Mouse (Mus musculus) left cerebral cortex, adult 2 months (tissue): ENCODE measurements around the gene Map3k12. TPM values are rescaled to one million over a fixed set of nuclear protein-coding genes. Genes with fewer than 3 reads are reported as not detected.

Experiments used
- DNase-seq, 2 experiments: peaks; one replicate each; pipeline ENCODE4 v3.0.0; 2021 to 2022; ENCODE audit warnings: low spot score in 2 of 2, mixed read lengths in 1 of 2; ENCODE audit errors: extremely low spot score in 1 of 2
- H3K27ac ChIP-seq: fragments of 200-600 bp; 2 replicates; pipeline ENCODE4 v1.8.1; 2022
- H3K4me3 ChIP-seq: fragments of 200-600 bp; 2 replicates; pipeline ENCODE4 v1.8.1; 2022
- CTCF ChIP-seq: fragments of 200-600 bp; IDR thresholded peaks from 2 replicates; pipeline ENCODE4 v1.8.1; 2022; ENCODE audit warnings: antibody characterized with exemption, mild to moderate bottlenecking, moderate library complexity
- intact Hi-C: fragments of 180-260 bp; cut with DNase I; formaldehyde crosslinking; loops from one replicate; pipeline ENCODE4 v1.15.1; 2025
- total RNA-seq, 2 experiments: library from RNA; stranded (reverse); gene quantifications; 2 replicates each; pipeline ENCODE4 v1.2.3; 2021

The Map3k12 gene
- total RNA-seq, 2 experiments from 2014 or later: 96.5 to 96.8 TPM

- Histone ChIP-seq H3K4me3 (no peak overlapping the region), H3K27ac (no peak overlapping the region)
- intact Hi-C loops: no loop called here
- TF ChIP-seq CTCF: no peak
- peak in 1 of 2 experiments; percentile 7 for DNase-seq
Measured at GRCm38 (mm10) chr15:102508336-102508735, 8.5 kb downstream of the Map3k12 start.

DNA sequence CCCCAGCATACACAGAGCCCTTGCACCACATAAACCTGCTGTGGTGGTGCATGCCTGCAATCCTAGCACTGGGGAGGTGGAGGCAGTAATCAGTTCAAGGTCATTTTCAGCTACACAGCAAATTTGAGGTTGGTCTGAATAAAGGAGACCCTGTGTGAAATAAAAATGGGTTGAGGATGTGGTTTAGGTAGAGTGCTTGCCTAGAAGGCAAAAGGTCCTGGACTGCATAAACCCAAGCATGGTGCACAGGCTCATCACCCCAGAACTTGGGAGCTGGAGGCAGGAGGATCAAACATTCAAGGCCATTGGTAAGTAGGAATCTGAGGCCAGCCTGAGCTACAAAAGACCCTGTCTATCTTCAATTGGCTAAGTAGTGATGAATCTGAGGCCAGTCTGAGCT lies 9.3 kb downstream of the Map3k12 start:
- no peak overlapping the region for H3K4me3 ChIP-seq
- DNase-seq: peak in 1 of 2 experiments; percentile 5
- no peak for TF ChIP-seq CTCF
- intact Hi-C loops: no loop called here
- no peak overlapping the region for H3K27ac ChIP-seq

DNA sequence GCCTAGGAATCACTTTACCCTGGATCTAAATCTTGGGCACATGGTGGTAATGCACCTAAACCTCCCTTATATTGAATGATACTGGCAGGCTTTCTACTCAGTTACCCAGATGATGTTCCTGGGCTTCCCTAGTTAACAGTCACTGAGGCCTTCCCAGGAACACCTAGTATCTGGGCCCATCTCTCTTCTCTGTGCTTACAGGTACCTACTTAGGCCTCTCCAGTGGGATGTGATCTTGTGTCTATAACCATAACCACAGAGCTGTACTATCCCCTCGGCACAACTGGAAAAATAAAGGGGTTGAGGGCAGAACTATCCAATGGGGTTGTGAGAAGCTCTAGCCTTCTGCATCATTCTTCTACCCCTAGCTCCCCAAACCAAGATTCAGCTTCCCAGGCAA lies 10.0 kb downstream of the Map3k12 start:
- DNase-seq: peak; percentile 6 to 8
- H3K4me3 ChIP-seq: no peak overlapping the region
- intact Hi-C loops: no loop called here
- no peak overlapping the region for H3K27ac ChIP-seq
- no peak for TF ChIP-seq CTCF

- TF ChIP-seq CTCF: no peak
- Histone ChIP-seq H3K4me3 (no peak overlapping the region), H3K27ac (no peak overlapping the region)
- intact Hi-C loops: no loop called here
- DNase-seq: no peak
Measured at GRCm38 (mm10) chr15:102506464-102506830, 10.4 kb downstream of the Map3k12 start.

DNA sequence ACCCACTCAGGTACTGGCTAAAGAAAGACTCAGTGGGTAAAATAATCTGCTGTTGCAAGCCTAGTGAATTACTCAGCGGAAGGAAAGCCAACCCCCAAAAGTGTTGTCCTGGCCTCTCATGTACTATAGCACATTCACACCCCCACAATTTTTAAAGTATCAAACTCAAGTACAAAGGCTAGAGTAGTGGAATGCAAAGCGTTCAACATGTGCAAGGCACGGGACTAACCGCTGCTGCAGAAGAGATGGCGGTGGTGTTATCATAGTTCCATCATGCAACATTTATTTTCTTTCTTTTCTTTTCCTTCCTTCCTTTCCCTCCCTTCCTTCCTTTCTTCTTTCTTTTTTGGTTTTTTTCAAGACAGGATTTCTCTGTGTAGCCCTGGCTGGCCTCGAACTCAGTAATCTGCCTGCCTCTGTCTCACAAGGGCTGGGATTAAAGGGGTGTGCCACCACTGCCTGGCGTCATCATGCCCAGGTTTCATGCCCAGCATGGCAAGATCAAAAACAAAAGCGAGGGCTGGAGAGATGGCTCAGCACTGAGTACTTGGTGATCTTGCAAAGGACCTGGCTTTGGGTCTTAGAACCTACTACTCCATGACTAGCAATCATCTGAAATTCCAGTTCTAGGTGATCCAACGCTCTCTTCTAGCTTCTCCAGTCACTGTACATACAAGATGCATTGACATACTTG lies 10.9 kb downstream of the Map3k12 start:
- no peak for TF ChIP-seq CTCF
- H3K4me3 ChIP-seq: no peak overlapping the region
- intact Hi-C loops: no loop called here
- no peak overlapping the region for H3K27ac ChIP-seq
- peak in 1 of 2 experiments; percentile 6 for DNase-seq

GRCm38 (mm10) chr15:102505073-102505769 lies 11.6 kb downstream of the Map3k12 start:
- peak in 1 of 2 experiments; percentile 9 for DNase-seq
- Histone ChIP-seq H3K27ac (no peak overlapping the region), H3K4me3 (no peak overlapping the region)
- no peak for TF ChIP-seq CTCF
- intact Hi-C loops: no loop called here

DNA sequence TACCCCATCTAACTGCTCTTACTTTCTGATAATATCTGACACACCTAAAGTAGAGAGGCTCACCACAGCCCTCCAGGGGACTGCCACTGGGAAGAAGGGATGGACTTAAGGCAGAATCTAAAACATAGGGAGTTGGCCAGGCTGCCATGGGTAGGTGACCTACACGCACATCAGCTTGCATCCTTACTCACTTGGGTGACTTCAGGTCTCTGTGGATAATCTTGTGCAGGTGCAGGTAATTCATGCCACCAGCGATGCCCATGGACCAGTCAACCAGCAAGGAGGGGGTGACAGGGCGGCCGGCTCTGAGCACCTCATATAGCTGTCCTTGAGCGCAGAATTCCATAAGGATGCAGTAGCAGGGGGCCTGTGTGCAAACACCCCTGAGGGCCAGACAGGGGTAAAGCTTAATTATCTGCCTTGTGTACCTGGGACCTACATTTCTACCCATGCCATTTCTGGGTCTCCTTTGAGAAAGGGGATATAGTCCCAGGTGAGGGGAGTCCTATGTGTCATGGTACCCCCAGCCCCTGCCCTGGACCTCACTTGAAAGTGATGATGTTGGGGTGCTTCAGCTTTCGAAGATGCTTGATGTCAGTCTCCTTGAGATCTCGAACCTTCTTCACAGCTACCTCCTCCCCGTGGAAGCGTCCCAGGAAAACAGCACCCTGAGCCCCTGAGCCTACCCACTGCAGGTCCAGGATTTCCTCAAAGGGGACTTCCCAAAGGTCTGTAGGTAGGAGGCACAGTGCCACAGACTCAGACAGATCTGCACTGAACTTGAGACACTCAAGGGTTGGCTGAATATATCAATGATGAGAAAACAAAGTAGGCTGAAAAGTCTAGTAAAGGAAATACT lies 12.7 kb downstream of the Map3k12 start:
- DNase-seq: peak in 1 of 2 experiments; percentile 11
- intact Hi-C loops: no loop called here
- Histone ChIP-seq H3K4me3 (no peak overlapping the region), H3K27ac (no peak overlapping the region)
- no peak for TF ChIP-seq CTCF

GRCm38 (mm10) chr15:102503447-102503846 lies 13.4 kb downstream of the Map3k12 start, which contains the start of gene Gm10337:
TSS of gene Gm10337 (plus strand) at chr15:102503722.
- DNase-seq: peak in 1 of 2 experiments; percentile 6
- intact Hi-C loops: no loop called here
- TF ChIP-seq CTCF: no peak

GRCm38 (mm10) chr15:102502254-102502840 lies 14.5 kb downstream of the Map3k12 start:
- H3K27ac ChIP-seq: no peak overlapping the region
- no peak overlapping the region for H3K4me3 ChIP-seq
- no peak for TF ChIP-seq CTCF
- intact Hi-C loops: no loop called here
- peak in 1 of 2 experiments; percentile 5 for DNase-seq

More at GRCm38 (mm10) chr15:102503447-102503846, 13.4 kb downstream of the Map3k12 start, which contains the start of gene Gm10337:
- Histone ChIP-seq H3K4me3 (no peak within 1 kb of the TSS), H3K27ac (no peak within 1 kb of the TSS)

DNA sequence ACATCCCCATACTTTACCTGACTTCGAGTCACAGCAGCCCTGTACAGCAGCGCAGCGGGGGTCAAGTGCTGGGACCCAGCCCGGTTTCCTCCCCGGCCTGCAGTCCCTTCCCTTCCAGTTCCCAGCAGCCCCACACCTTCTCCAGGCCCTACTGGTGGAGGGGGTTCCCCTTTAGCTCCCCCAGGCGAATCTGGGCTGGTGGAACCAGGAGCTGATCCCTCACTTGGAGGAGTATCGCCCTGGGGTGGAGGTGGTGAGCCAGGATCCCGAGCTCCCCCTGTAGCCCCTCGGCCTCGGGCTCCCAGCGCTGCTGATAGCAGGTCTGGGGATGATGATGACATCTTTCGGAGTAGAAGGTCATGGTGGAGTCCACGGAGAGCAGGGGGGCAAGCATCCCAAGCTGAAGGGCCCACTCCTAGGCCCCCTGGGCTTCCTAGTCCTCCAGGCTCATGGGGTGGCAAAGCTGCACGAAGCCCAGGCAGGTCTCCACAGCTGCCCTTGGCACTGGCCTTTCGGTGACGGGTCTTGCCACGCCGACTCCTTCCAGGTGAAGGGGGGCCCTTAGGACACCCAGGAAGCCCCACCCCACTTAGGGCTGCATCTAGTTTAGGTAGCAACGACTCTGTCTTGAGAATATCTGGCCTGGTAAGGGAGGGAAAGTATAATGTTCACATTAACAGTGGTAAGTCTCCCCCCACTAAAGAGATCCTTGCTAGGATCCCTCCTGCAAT lies 15.6 kb downstream of the Map3k12 start:
- no peak for TF ChIP-seq CTCF
- intact Hi-C loops: no loop called here
- Histone ChIP-seq H3K27ac (no peak overlapping the region), H3K4me3 (no peak overlapping the region)
- DNase-seq: no peak

GRCm38 (mm10) chr15:102500479-102500878 lies 16.4 kb downstream of the Map3k12 start:
- DNase-seq: no peak
- no peak overlapping the region for H3K4me3 ChIP-seq
- TF ChIP-seq CTCF: no peak
- intact Hi-C loops: no loop called here
- no peak overlapping the region for H3K27ac ChIP-seq
